Mouse (Mus musculus) brain, embryonic 14.5 days (tissue): Measurements from ENCODE around the gene Zfp787.

Experiments used
- CTCF ChIP-seq: fragments of 200-500 bp; IDR thresholded peaks from 2 replicates; pipeline ENCODE4 v1.5.1; 2012; ENCODE audit warnings: inconsistent platforms, mild to moderate bottlenecking, moderate library complexity, borderline replicate concordance; ENCODE audit not compliant: insufficient read depth, insufficient read length; ENCODE audit errors: extremely low read depth
- POLR2A ChIP-seq: fragments of 200-500 bp; IDR thresholded peaks from 2 replicates; pipeline ENCODE4 v1.6.1; 2012; ENCODE audit warnings: mild to moderate bottlenecking, inconsistent platforms, borderline replicate concordance; ENCODE audit not compliant: poor library complexity, insufficient read depth, insufficient read length, severe bottlenecking; ENCODE audit errors: extremely low read depth

GRCm38 (mm10) chr7:6161541-6161940 lies 5.7 kb upstream of the Zfp787 start:
- TF ChIP-seq POLR2A (no peak), CTCF (no peak)
